Mouse (Mus musculus) heart, postnatal 36 days (tissue): ENCODE results near the gene Vegfa. TPM values are rescaled to one million over a fixed set of nuclear protein-coding genes. Genes with fewer than 3 reads are reported as not detected.
A peak's percentile ranks its signal among the peaks of the same experiment; 100 is the strongest.

Experiments
- DNase-seq, 2 experiments: peaks; one replicate each; pipeline ENCODE4 v3.0.0; 2021 to 2022
- intact Hi-C: fragments of 180-260 bp; cut with DNase I; formaldehyde crosslinking; loops from one replicate; pipeline ENCODE4 v1.15.1; 2025
- total RNA-seq, 2 experiments: library from RNA; stranded (reverse); gene quantifications; 2 replicates each; pipeline ENCODE4 v1.2.3; 2021

The Vegfa gene
- total RNA-seq: 100 to 1,000 TPM; 203 to 277 TPM

- intact Hi-C loops: loop anchor here (1.0 to 10.0 kb wide), 7 partner anchors 75 to 448 kb away; no protein-coding TSS in a partner anchor
- DNase-seq: peak; percentile 92
These were observed at the start of gene Vegfa for GRCm38 (mm10) chr17:46032257-46032991. Gene Vegfa, minus strand, starts transcription at chr17:46032369.

- peak; percentile 68 to 71 for DNase-seq
- intact Hi-C loops: no loop called here
These were observed 49.5 kb upstream of the Vegfa start for GRCm38 (mm10) chr17:46081657-46082056.

- intact Hi-C loops: no loop called here
- DNase-seq: no peak
These were observed 48.9 kb upstream of the Vegfa start for GRCm38 (mm10) chr17:46081042-46081441.

- no peak for DNase-seq
- intact Hi-C loops: no loop called here
These were observed 48.2 kb upstream of the Vegfa start for GRCm38 (mm10) chr17:46080388-46080787.

GRCm38 (mm10) chr17:46079037-46079436 is 46.9 kb upstream of the Vegfa start:
- no peak for DNase-seq
- intact Hi-C loops: no loop called here

- no peak for DNase-seq
- intact Hi-C loops: no loop called here
These were observed 45.9 kb upstream of the Vegfa start for GRCm38 (mm10) chr17:46077921-46078534.

- intact Hi-C loops: no loop called here
- no peak for DNase-seq
These were observed 44.0 kb upstream of the Vegfa start for GRCm38 (mm10) chr17:46076260-46076551.

GRCm38 (mm10) chr17:46075551-46076259 is 43.5 kb upstream of the Vegfa start:
- DNase-seq: no peak
- intact Hi-C loops: no loop called here

- DNase-seq: peak in 1 of 2 experiments; percentile 29
These were observed 42.9 kb upstream of the Vegfa start for GRCm38 (mm10) chr17:46075116-46075485.

GRCm38 (mm10) chr17:46074398-46075115 is 42.4 kb upstream of the Vegfa start:
- DNase-seq: no peak

More at GRCm38 (mm10) chr17:46075116-46075485, 42.9 kb upstream of the Vegfa start:
- intact Hi-C loops: no loop called here

GRCm38 (mm10) chr17:46073730-46074301 is 41.6 kb upstream of the Vegfa start:
- peak; percentile 64 to 68 for DNase-seq
- intact Hi-C loops: no loop called here

More at GRCm38 (mm10) chr17:46074398-46075115, 42.4 kb upstream of the Vegfa start:
- intact Hi-C loops: no loop called here

- intact Hi-C loops: no loop called here
- no peak for DNase-seq
These were observed 39.4 kb upstream of the Vegfa start for GRCm38 (mm10) chr17:46071531-46071930.

GRCm38 (mm10) chr17:46070046-46070445 is 37.9 kb upstream of the Vegfa start:
- no peak for DNase-seq
- intact Hi-C loops: no loop called here

GRCm38 (mm10) chr17:46063974-46064312 is 31.8 kb upstream of the Vegfa start:
- no peak for DNase-seq
- intact Hi-C loops: no loop called here

GRCm38 (mm10) chr17:46063283-46063973 is 31.3 kb upstream of the Vegfa start:
- intact Hi-C loops: no loop called here
- DNase-seq: peak in 1 of 2 experiments; percentile 30

- no peak for DNase-seq
- intact Hi-C loops: no loop called here
These were observed 28.1 kb upstream of the Vegfa start for GRCm38 (mm10) chr17:46060253-46060652.

GRCm38 (mm10) chr17:46059226-46059825 is 27.2 kb upstream of the Vegfa start:
- intact Hi-C loops: no loop called here
- no peak for DNase-seq

- intact Hi-C loops: no loop called here
- no peak for DNase-seq
These were observed 24.1 kb upstream of the Vegfa start for GRCm38 (mm10) chr17:46056288-46056687.

GRCm38 (mm10) chr17:46055736-46056135 is 23.6 kb upstream of the Vegfa start:
- DNase-seq: no peak
- intact Hi-C loops: no loop called here
